Mouse (Mus musculus) erythroblast, embryonic 14.5 days (primary cell): ENCODE measurements around the gene Slc6a9. TPM values are rescaled to one million over a fixed set of nuclear protein-coding genes. Genes with fewer than 3 reads are reported as not detected.
A peak's percentile ranks its signal among the peaks of the same experiment; 100 is the strongest.

Experiments used
- H3K27me3 ChIP-seq: 2 replicates; pipeline ENCODE4 v1.6.1; 2012; ENCODE audit warnings: inconsistent platforms; ENCODE audit not compliant: control insufficient read depth
- H3K36me3 ChIP-seq: 2 replicates; pipeline ENCODE4 v1.6.1; 2012; ENCODE audit warnings: mild to moderate bottlenecking, inconsistent platforms; ENCODE audit not compliant: control insufficient read depth
- H3K4me1 ChIP-seq: 2 replicates; pipeline ENCODE4 v1.6.1; 2012; ENCODE audit warnings: inconsistent platforms; ENCODE audit not compliant: control insufficient read depth
- H3K4me3 ChIP-seq: replicated peaks from 2 replicates; pipeline ENCODE3; 2012; ENCODE audit warnings: moderate library complexity, mild to moderate bottlenecking, inconsistent platforms
- H3K9me3 ChIP-seq: 2 replicates; pipeline ENCODE4 v1.6.1; 2012; ENCODE audit warnings: low read length, inconsistent platforms, mixed read lengths; ENCODE audit not compliant: control insufficient read depth
- GATA1 ChIP-seq: IDR thresholded peaks from 2 replicates; pipeline ENCODE4 v1.6.1; 2012; ENCODE audit warnings: low read length, inconsistent platforms, mixed read lengths
- TAL1 ChIP-seq: IDR thresholded peaks from 3 replicates; pipeline ENCODE4 v1.6.1; 2012; ENCODE audit warnings: low read length, inconsistent platforms, mixed read lengths
- polyA plus RNA-seq: library from polyadenylated mRNA; stranded (reverse); fragments of >175 nt; gene quantifications from 2 replicates; pipeline ENCODE4 v1.2.3, GENCODE M21; 2012

The Slc6a9 gene
- polyA plus RNA-seq, 1 experiment = 82.3 TPM

DNA sequence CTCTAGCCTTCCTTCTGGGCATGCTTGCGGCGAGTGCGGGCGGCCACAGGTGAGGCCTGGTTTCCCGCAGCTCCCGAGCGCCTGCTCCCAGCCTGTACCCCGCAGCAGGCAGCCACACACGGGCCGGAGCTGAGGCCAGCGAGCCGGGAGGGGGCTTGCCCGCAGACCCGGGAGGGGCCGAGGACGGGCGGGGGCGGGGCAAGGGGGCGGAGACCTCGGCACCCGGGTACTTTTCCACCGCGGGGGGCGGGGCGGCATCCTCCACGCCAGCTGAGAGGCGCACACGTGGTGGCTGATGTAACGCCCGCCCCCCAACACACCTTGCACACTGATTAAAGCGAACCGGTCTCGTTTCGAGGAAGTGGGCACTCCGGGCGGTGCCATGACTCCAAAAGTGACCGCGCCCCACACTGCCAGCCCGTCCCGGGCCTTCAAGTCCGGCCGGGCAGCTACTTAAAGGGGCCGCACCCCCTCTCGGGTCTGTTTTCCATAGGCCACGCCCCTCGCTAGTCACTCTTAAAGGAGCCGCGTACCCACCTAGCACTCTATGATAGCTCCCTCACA lies 2.0 kb downstream of the Slc6a9 start:
- Histone ChIP-seq H3K4me3 (peak overlapping the region; percentile 74), H3K4me1 (peaks cover 84% of the 10 kb centered on the region), H3K27me3 (no peaks in the 10 kb centered on the region), H3K36me3 (peaks cover 65% of the 10 kb centered on the region), H3K9me3 (no peaks in the 10 kb centered on the region)
- TF ChIP-seq TAL1 (no peak), GATA1 (no peak)

- Histone ChIP-seq H3K36me3 (peaks cover 70% of the 10 kb centered on the region), H3K4me3 (peak overlapping the region; percentile 74), H3K9me3 (no peaks in the 10 kb centered on the region), H3K27me3 (no peaks in the 10 kb centered on the region), H3K4me1 (peaks cover 84% of the 10 kb centered on the region)
- TF ChIP-seq GATA1 = no peak
- no peak for TF ChIP-seq TAL1
Observed at GRCm38 (mm10) chr4:117837271-117837670, 3.0 kb downstream of the Slc6a9 start.

DNA sequence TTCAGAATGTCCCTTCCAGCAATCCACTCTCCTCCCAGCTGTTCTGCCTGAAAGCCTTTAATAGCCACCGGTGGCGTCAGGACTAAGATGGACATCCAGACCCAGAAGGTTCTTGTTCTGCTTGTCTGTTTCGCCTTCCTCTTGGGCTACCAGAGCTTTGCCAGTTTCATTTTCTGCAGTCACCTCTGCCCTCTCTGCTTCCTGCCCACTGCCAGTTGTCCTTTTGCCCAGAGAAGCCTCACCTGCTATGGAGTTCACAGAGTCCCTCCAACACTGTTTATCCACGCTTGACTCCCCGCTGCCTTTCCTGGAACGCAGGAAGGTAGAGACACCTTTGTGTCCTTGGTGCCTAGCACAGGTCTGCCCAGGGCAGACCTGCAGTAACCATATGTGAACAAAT lies 5.1 kb downstream of the Slc6a9 start:
- peak overlapping the region; percentile 19 for H3K4me3 ChIP-seq
- H3K27me3 ChIP-seq = no peaks in the 10 kb centered on the region
- TF ChIP-seq TAL1 (no peak), GATA1 (no peak)
- peaks cover 78% of the 10 kb centered on the region for H3K4me1 ChIP-seq
- no peaks in the 10 kb centered on the region for H3K9me3 ChIP-seq
- peaks cover 90% of the 10 kb centered on the region for H3K36me3 ChIP-seq

DNA sequence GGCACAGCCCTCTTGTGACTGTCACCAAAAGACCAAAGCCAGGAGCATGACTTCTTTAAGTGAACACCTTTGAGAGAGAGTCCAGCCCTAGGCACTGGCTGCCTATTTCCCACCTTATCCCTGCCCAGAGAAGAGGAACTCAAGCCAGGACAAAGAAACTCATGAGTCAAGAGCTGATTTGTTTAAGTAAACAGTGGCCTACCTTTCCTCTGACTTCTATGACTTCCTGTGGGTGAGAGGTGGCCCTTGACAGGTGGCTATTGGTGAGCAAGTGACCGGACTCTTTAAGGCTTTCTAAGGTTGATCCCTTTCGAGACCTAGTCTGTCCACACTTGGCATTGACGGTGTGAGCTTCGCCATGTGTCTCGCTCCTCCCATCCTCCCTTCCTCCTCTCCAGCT lies 6.5 kb downstream of the Slc6a9 start:
- TF ChIP-seq TAL1 (no peak), GATA1 (no peak)
- H3K36me3 ChIP-seq = peaks cover 99% of the 10 kb centered on the region
- H3K4me1 ChIP-seq = peaks cover 86% of the 10 kb centered on the region
- H3K9me3 ChIP-seq = no peaks in the 10 kb centered on the region
- H3K27me3 ChIP-seq = no peaks in the 10 kb centered on the region; the same call in 1 of the 2 replicates
- no peak overlapping the region for H3K4me3 ChIP-seq

DNA sequence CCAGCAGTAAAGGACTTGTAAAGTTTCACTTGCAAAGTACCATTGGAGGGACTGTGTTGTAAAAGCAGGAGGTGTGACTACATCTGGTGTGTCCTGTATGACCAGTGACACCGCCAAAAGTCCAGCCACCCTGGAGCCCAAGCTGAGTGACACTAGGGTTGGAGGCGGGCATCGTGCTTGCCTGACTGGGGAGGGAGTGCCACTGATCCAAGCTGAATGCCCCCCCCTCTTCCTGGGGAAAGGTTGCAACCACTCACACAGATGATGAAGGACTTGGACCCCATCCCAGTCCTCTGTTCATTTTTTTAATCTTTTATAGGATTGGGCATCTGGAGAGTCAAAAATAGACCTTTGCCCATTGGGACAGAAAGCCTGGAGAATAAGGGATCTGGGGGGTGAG lies 7.3 kb downstream of the Slc6a9 start:
- Histone ChIP-seq H3K4me1 (peaks cover 94% of the 10 kb centered on the region), H3K4me3 (no peak overlapping the region), H3K27me3 (no peaks in the 10 kb centered on the region; the same call in 1 of the 2 replicates), H3K9me3 (no peaks in the 10 kb centered on the region), H3K36me3 (peaks cover 100% of the 10 kb centered on the region)
- TF ChIP-seq TAL1 = no peak
- TF ChIP-seq GATA1 = no peak

DNA sequence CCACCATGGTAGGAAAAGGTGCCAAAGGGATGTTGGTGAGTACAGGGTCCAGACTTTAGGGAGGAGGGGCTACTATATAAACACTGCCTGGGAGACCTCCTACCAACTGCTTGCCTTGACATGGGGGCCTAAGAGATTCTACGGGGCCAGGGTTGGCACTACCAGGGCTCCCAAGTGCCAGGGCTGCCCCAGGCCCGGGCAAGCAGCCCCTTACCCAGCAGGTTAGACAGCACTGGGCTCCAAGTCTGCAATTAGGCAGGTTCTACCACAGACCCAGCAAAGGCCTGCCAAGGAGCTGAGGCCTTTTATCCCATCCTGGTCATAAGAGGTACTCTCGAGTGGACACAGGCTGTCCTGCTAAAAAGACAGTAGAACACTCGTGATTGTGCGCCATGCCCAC lies 8.8 kb downstream of the Slc6a9 start:
- H3K4me3 ChIP-seq = no peak overlapping the region
- H3K27me3 ChIP-seq = no peaks in the 10 kb centered on the region; the same call in 1 of the 2 replicates
- H3K36me3 ChIP-seq = peaks cover 100% of the 10 kb centered on the region
- H3K4me1 ChIP-seq = peaks cover 91% of the 10 kb centered on the region
- H3K9me3 ChIP-seq = no peaks in the 10 kb centered on the region
- TF ChIP-seq TAL1 (no peak), GATA1 (no peak)

- H3K4me1 ChIP-seq = peaks cover 91% of the 10 kb centered on the region
- no peaks in the 10 kb centered on the region; the same call in 1 of the 2 replicates for H3K27me3 ChIP-seq
- H3K9me3 ChIP-seq = no peaks in the 10 kb centered on the region
- H3K36me3 ChIP-seq = peaks cover 100% of the 10 kb centered on the region
- no peak overlapping the region for H3K4me3 ChIP-seq
- TF ChIP-seq TAL1 = no peak
- no peak for TF ChIP-seq GATA1
Observed at GRCm38 (mm10) chr4:117844467-117844866, 10.2 kb downstream of the Slc6a9 start.

DNA sequence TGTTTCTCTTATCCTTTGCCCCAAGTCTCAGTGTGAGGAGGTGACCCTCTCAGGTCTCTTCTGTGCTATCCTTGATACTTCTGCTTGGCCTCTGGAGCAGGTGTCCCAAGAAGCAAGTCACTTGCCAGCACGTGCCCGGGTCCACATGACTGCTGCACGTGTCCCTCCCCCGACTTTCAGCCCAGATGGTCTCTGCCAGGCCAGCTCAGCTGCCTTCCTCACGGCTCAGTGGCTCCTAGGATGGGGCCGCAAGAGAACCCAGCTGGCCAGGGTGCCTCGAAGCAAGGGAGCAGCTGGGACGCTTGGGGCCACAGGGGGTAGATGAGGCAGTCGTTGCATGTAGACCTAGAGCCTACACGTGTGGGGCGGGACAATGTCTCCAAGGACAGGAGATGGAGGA lies 11.0 kb downstream of the Slc6a9 start:
- TF ChIP-seq TAL1 = no peak
- TF ChIP-seq GATA1 = no peak
- Histone ChIP-seq H3K4me1 (peaks cover 91% of the 10 kb centered on the region), H3K4me3 (no peak overlapping the region), H3K36me3 (peaks cover 100% of the 10 kb centered on the region), H3K9me3 (no peaks in the 10 kb centered on the region), H3K27me3 (no peaks in the 10 kb centered on the region; the same call in 1 of the 2 replicates)

GRCm38 (mm10) chr4:117846261-117846660 lies 12.0 kb downstream of the Slc6a9 start:
- Histone ChIP-seq H3K27me3 (no peaks in the 10 kb centered on the region; the same call in 1 of the 2 replicates), H3K9me3 (no peaks in the 10 kb centered on the region)

GRCm38 (mm10) chr4:117847011-117847410 lies 12.7 kb downstream of the Slc6a9 start:
- no peak for TF ChIP-seq GATA1
- no peak for TF ChIP-seq TAL1
- H3K27me3 ChIP-seq = no peaks in the 10 kb centered on the region; the same call in 1 of the 2 replicates
- H3K4me1 ChIP-seq = peaks cover 82% of the 10 kb centered on the region
- H3K36me3 ChIP-seq = peaks cover 100% of the 10 kb centered on the region
- H3K9me3 ChIP-seq = no peaks in the 10 kb centered on the region
- no peak overlapping the region for H3K4me3 ChIP-seq

More at GRCm38 (mm10) chr4:117846261-117846660, 12.0 kb downstream of the Slc6a9 start:
- Histone ChIP-seq H3K36me3 (peaks cover 100% of the 10 kb centered on the region), H3K4me1 (peaks cover 88% of the 10 kb centered on the region), H3K4me3 (no peak overlapping the region)
- TF ChIP-seq TAL1 (no peak), GATA1 (no peak)
